9 mouse cellular contexts compared by ENCODE assay signal in genomic region chr1:151025049-151025773, GRCm38 (mm10). TPM values are rescaled to one million over a fixed set of nuclear protein-coding genes. Genes with fewer than 3 reads are reported as not detected.
DNase-seq lines count a peak whose midpoint lies in the region; ATAC-seq and TF ChIP-seq lines count a peak whose summit lies in the region.
"Had no signal": no experiment of that assay in that cellular context is flagged by ENCODE, and none has a peak within 500 bp of the region (broad histone marks: within the 10 kb centered on the region; RNA-seq: fewer than 3 reads in every experiment).

No protein-coding gene starts in this region.

- H3K36me3 ChIP-seq in intestine, postnatal 0 days (ENCODE audit: control insufficient read depth, insufficient read depth) = no peaks in the 10 kb centered on the region
- H3K36me3 ChIP-seq in lung, embryonic 16.5 days (ENCODE audit: control insufficient read depth, insufficient read depth, low read length) = no peaks in the 10 kb centered on the region
- H3K36me3 ChIP-seq: limb, embryonic 12.5 days had no signal

- no peak overlapping the region for H3K27ac ChIP-seq in intestine, postnatal 0 days (ENCODE audit: low read depth, low read length)
- H3K27ac ChIP-seq in lung, embryonic 16.5 days (ENCODE audit: low read length) = peak overlapping the region; percentile 48
- H3K27ac ChIP-seq: limb, embryonic 12.5 days had no signal

- no peak overlapping the region for H3K9ac ChIP-seq in intestine, postnatal 0 days (ENCODE audit: low read depth, low read length)
- no peak overlapping the region for H3K9ac ChIP-seq in lung, embryonic 16.5 days (ENCODE audit: low read length)
- H3K9ac ChIP-seq: limb, embryonic 12.5 days had no signal

- H3K9me3 ChIP-seq in intestine, postnatal 0 days (ENCODE audit: control insufficient read depth) = no peaks in the 10 kb centered on the region
- no peaks in the 10 kb centered on the region for H3K9me3 ChIP-seq in lung, embryonic 16.5 days (ENCODE audit: control insufficient read depth, low read length)
- H3K9me3 ChIP-seq: limb, embryonic 12.5 days had no signal

- peak; percentile 56 for DNase-seq in urinary bladder, postnatal 14 days (ENCODE audit: low spot score)
- no peak for DNase-seq in urinary bladder, postnatal 4 days (ENCODE audit: low spot score in 2 of 2)
- peak; percentile 73 for DNase-seq in thymus, postnatal 14 days
- no peak for DNase-seq in frontal cortex, postnatal 14 days (ENCODE audit: low spot score in 2 of 2)
- DNase-seq in gastrocnemius, postnatal 10 days = no peak
- DNase-seq in cerebellum, adult 9-10 months = no peak

- no peaks in the 10 kb centered on the region; the same call in 1 of the 2 replicates for H3K4me1 ChIP-seq in intestine, postnatal 0 days (replicated peaks; ENCODE audit: control insufficient read depth, insufficient read depth, low read length)
- no peaks in the 10 kb centered on the region for H3K4me1 ChIP-seq in lung, embryonic 16.5 days (replicated peaks; ENCODE audit: control insufficient read depth, insufficient read depth, low read length)
- H3K4me1 ChIP-seq: limb, embryonic 12.5 days had no signal

- TF ChIP-seq CTCF in intestine, postnatal 0 days (IDR thresholded peaks at IDR 0.05; ENCODE audit: low read depth) = no peak

- no peaks in the 10 kb centered on the region for H3K27me3 ChIP-seq in intestine, postnatal 0 days (replicated peaks; ENCODE audit: control insufficient read depth, insufficient read depth, low read length)
- no peaks in the 10 kb centered on the region for H3K27me3 ChIP-seq in lung, embryonic 16.5 days (ENCODE audit: control insufficient read depth, insufficient read depth, low read depth, low read length)
- H3K27me3 ChIP-seq: limb, embryonic 12.5 days had no signal

- no peak overlapping the region for H3K4me2 ChIP-seq in intestine, postnatal 0 days (replicated peaks; ENCODE audit: low read depth)
- H3K4me2 ChIP-seq in lung, embryonic 16.5 days (ENCODE audit: low read depth, low read length) = no peak overlapping the region
- H3K4me2 ChIP-seq: limb, embryonic 12.5 days had no signal

- ATAC-seq in intestine, postnatal 0 days = peak; percentile 45
- ATAC-seq in lung, embryonic 16.5 days (ENCODE audit: low read depth) = peak; percentile 17; the same call in 1 of the 2 replicates

- no peak overlapping the region for H3K4me3 ChIP-seq in intestine, postnatal 0 days (ENCODE audit: low read depth, low read length)
- no peak overlapping the region for H3K4me3 ChIP-seq in lung, embryonic 16.5 days (ENCODE audit: low read length)
- H3K4me3 ChIP-seq: limb, embryonic 12.5 days had no signal

- 59% methylated on average over 19 of the region's 19 CpGs for WGBS in intestine, postnatal 0 days
- 51% methylated on average over 19 of the region's 19 CpGs for WGBS in lung, embryonic 16.5 days

RNA-seq across cellular contexts. Expression of gene Hmcn1, which starts 32.0 kb away (rescaled TPM):
- polyA plus RNA-seq in intestine, postnatal 0 days (2015; fragmentation: Nextera tagmentation; extraction: Ambion mirVana) = 4.2 and 4.7 TPM in 2 replicates
- polyA plus RNA-seq in lung, embryonic 16.5 days (2015; fragmentation: Nextera tagmentation; extraction: Ambion mirVana) = 11.7 and 12.0 TPM in 2 replicates
- 10 to 100 TPM; 10.3 to 13.1 TPM for total RNA-seq in gastrocnemius, postnatal 10 days (2021)

Comparison
In these comparisons a context has a peak if more than half of its experiments do, and no peak if none do; other contexts are left out.
1. DNase-seq: peak in urinary bladder, postnatal 14 days (single experiment) and thymus, postnatal 14 days (single experiment); none in urinary bladder, postnatal 4 days (0 of 2), frontal cortex, postnatal 14 days (0 of 2), gastrocnemius, postnatal 10 days (single experiment) and cerebellum, adult 9-10 months (single experiment).